Mouse (Mus musculus) C2C12 (cell line): ENCODE data around the gene Sh3tc1.

Experiments used
- CEBPB ChIP-seq: IDR thresholded peaks from one replicate; pipeline ENCODE4 v1.6.1; 2011; ENCODE audit warnings: low read depth, mild to moderate bottlenecking, control low read depth, moderate library complexity
- CTCF ChIP-seq: IDR thresholded peaks from one replicate; pipeline ENCODE4 v1.5.1; 2011; ENCODE audit not compliant: control insufficient read depth, insufficient read depth, insufficient read length
- MAX ChIP-seq: IDR thresholded peaks from one replicate; pipeline ENCODE4 v1.6.1; 2011; ENCODE audit warnings: mild to moderate bottlenecking, control low read depth
- MYOD1 ChIP-seq: IDR thresholded peaks from one replicate; pipeline ENCODE4 v1.6.1; 2011; ENCODE audit warnings: low read depth; ENCODE audit not compliant: control insufficient read depth, insufficient read length
- MYOG ChIP-seq: IDR thresholded peaks from one replicate; pipeline ENCODE4 v1.6.1; 2011; ENCODE audit not compliant: control insufficient read depth, insufficient read length; ENCODE audit errors: extremely low read depth

DNA sequence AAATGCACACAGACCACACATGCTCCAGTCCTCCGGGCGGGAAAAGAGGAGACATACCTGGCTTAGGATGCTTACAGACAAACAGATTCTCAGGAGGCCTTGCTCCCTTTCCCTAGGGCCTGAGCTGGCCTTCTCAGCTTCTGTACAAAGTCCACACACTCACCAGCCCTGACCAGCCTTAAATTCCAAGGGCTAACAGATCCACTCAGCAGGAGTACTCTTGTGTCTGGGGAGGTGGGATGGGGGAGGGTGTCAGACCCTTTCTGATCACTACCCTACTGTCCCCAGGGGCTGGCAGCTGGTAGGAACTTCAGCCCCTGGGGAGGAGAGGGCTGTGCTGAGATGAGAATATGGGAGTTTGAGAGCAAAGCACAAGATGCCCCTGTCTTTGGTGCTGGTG lies 782 bp downstream of the Sh3tc1 start:
- TF ChIP-seq CTCF (no peak), MYOG (no peak), MAX (no peak), CEBPB (no peak), MYOD1 (no peak)
